Mouse (Mus musculus): ENCODE data around the gene Igsf8. TPM values are rescaled to one million over a fixed set of nuclear protein-coding genes. Genes with fewer than 3 reads are reported as not detected.

Gene Igsf8
- polyA plus RNA-seq, 1 experiment: 25.4 TPM

GRCm38 (mm10) chr1:172357550-172357949 is 96.1 kb downstream of the Igsf8 start:
- peak; percentile 97 for TF ChIP-seq CTCF (IDR thresholded peaks at IDR 0.05; ENCODE audit: control insufficient read depth, insufficient read depth, low read length)
- no peak for TF ChIP-seq POLR2A (IDR thresholded peaks at IDR 0.05; ENCODE audit: borderline replicate concordance, control insufficient read depth, low read depth, low read length)
- Histone ChIP-seq H3K27ac (ENCODE audit: control insufficient read depth, insufficient read depth, low read depth, low read length, poor library complexity) (no peak overlapping the region), H3K4me1 (ENCODE audit: control insufficient read depth, insufficient read depth, low read length) (peaks cover 8% of the 10 kb centered on the region; the same call in 1 of the 2 replicates), H3K4me3 (replicated peaks; ENCODE audit: control insufficient read depth, low read depth, low read length) (no peak overlapping the region)
- 3% methylated on average over 1 of the region's 1 CpGs for WGBS

GRCm38 (mm10) chr1:172358341-172358740 is 96.9 kb downstream of the Igsf8 start:
- Histone ChIP-seq H3K4me3 (replicated peaks; ENCODE audit: control insufficient read depth, low read depth, low read length) (no peak overlapping the region), H3K27ac (ENCODE audit: control insufficient read depth, insufficient read depth, low read depth, low read length, poor library complexity) (no peak overlapping the region), H3K4me1 (ENCODE audit: control insufficient read depth, insufficient read depth, low read length) (peaks cover 3% of the 10 kb centered on the region; the same call in 1 of the 2 replicates)
- TF ChIP-seq CTCF (IDR thresholded peaks at IDR 0.05; ENCODE audit: control insufficient read depth, insufficient read depth, low read length) (no peak), POLR2A (IDR thresholded peaks at IDR 0.05; ENCODE audit: borderline replicate concordance, control insufficient read depth, low read depth, low read length) (no peak)
- WGBS: 72% methylated on average over 10 of the region's 10 CpGs

- TF ChIP-seq CTCF (IDR thresholded peaks at IDR 0.05; ENCODE audit: control insufficient read depth, insufficient read depth, low read length): peak; percentile 68
- no peak for TF ChIP-seq POLR2A (IDR thresholded peaks at IDR 0.05; ENCODE audit: borderline replicate concordance, control insufficient read depth, low read depth, low read length)
- H3K27ac ChIP-seq (ENCODE audit: control insufficient read depth, insufficient read depth, low read depth, low read length, poor library complexity): no peak overlapping the region
- H3K4me3 ChIP-seq (replicated peaks; ENCODE audit: control insufficient read depth, low read depth, low read length): no peak overlapping the region
- WGBS: 16% methylated on average over 6 of the region's 6 CpGs
- H3K4me1 ChIP-seq (ENCODE audit: control insufficient read depth, insufficient read depth, low read length): no peaks in the 10 kb centered on the region; the same call in 1 of the 2 replicates
These were observed 103.2 kb downstream of the Igsf8 start for GRCm38 (mm10) chr1:172364684-172365083.

- Histone ChIP-seq H3K27ac (ENCODE audit: control insufficient read depth, insufficient read depth, low read depth, low read length, poor library complexity) (no peak overlapping the region), H3K4me3 (replicated peaks; ENCODE audit: control insufficient read depth, low read depth, low read length) (no peak overlapping the region)
- WGBS: 31% methylated on average over 23 of the region's 23 CpGs
These were observed 107.5 kb downstream of the Igsf8 start for GRCm38 (mm10) chr1:172368768-172369418.

More at GRCm38 (mm10) chr1:172368768-172369418, 107.5 kb downstream of the Igsf8 start:
- peak; percentile 43; the same call in 1 of the 2 replicates for TF ChIP-seq CTCF (IDR thresholded peaks at IDR 0.05; ENCODE audit: control insufficient read depth, insufficient read depth, low read length)
- TF ChIP-seq POLR2A (IDR thresholded peaks at IDR 0.05; ENCODE audit: borderline replicate concordance, control insufficient read depth, low read depth, low read length): no peak
- no peaks in the 10 kb centered on the region; the same call in 1 of the 2 replicates for H3K4me1 ChIP-seq (ENCODE audit: control insufficient read depth, insufficient read depth, low read length)

Other genes starting within 250 kb of the Igsf8 start
- 1.8 and 2.2 TPM in 2 replicates for gene Vangl2, start 233.2 kb upstream of the Igsf8 start, polyA plus RNA-seq (2011; ENCODE audit: insufficient read depth, insufficient read length, low replicate concordance, missing spikeins)
- not detected in 2 replicates for gene Nhlh1, start 204.1 kb upstream of the Igsf8 start, polyA plus RNA-seq (2011; ENCODE audit: insufficient read depth, insufficient read length, low replicate concordance, missing spikeins)
- 35.1 and 45.8 TPM in 2 replicates for gene Copa, start 179.1 kb upstream of the Igsf8 start, polyA plus RNA-seq (2011; ENCODE audit: insufficient read depth, insufficient read length, low replicate concordance, missing spikeins)
- gene Ncstn, start 178.8 kb upstream of the Igsf8 start, polyA plus RNA-seq (2011; ENCODE audit: insufficient read depth, insufficient read length, low replicate concordance, missing spikeins): 15.7 and 47.9 TPM in 2 replicates
- 32.8 TPM in 2 replicates for gene Pex19, start 134.9 kb upstream of the Igsf8 start, polyA plus RNA-seq (2011; ENCODE audit: insufficient read depth, insufficient read length, low replicate concordance, missing spikeins)
- gene Dcaf8, start 113.6 kb upstream of the Igsf8 start, polyA plus RNA-seq (2011; ENCODE audit: insufficient read depth, insufficient read length, low replicate concordance, missing spikeins): 56.2 and 72.7 TPM in 2 replicates
- gene Pea15a, start 54.8 kb upstream of the Igsf8 start, polyA plus RNA-seq (2011; ENCODE audit: insufficient read depth, insufficient read length, low replicate concordance, missing spikeins): 12.7 and 28.0 TPM in 2 replicates
- 2.8 TPM in 1 of 2 replicates, not detected in the other for gene Casq1, start 41.8 kb upstream of the Igsf8 start, polyA plus RNA-seq (2011; ENCODE audit: insufficient read depth, insufficient read length, low replicate concordance, missing spikeins)
- gene Atp1a4, start 3.2 kb upstream of the Igsf8 start, polyA plus RNA-seq (2011; ENCODE audit: insufficient read depth, insufficient read length, low replicate concordance, missing spikeins): not detected in 2 replicates
- gene Atp1a2, start 36.4 kb downstream of the Igsf8 start, polyA plus RNA-seq (2011; ENCODE audit: insufficient read depth, insufficient read length, low replicate concordance, missing spikeins): 2.9 and 5.7 TPM in 2 replicates
- gene Kcnj9, start 67.7 kb downstream of the Igsf8 start, polyA plus RNA-seq (2011; ENCODE audit: insufficient read depth, insufficient read length, low replicate concordance, missing spikeins): 1.2 TPM in 1 of 2 replicates, not detected in the other
- gene Kcnj10, start 79.6 kb downstream of the Igsf8 start, polyA plus RNA-seq (2011; ENCODE audit: insufficient read depth, insufficient read length, low replicate concordance, missing spikeins): 1.0 and 2.3 TPM in 2 replicates
- 5.2 and 8.8 TPM in 2 replicates for gene Pigm, start 114.9 kb downstream of the Igsf8 start, polyA plus RNA-seq (2011; ENCODE audit: insufficient read depth, insufficient read length, low replicate concordance, missing spikeins)
- 1.7 and 5.4 TPM in 2 replicates for gene Slamf9, start 213.7 kb downstream of the Igsf8 start, polyA plus RNA-seq (2011; ENCODE audit: insufficient read depth, insufficient read length, low replicate concordance, missing spikeins)
- 3.1 and 3.7 TPM in 2 replicates for gene Igsf9, start 220.1 kb downstream of the Igsf8 start, polyA plus RNA-seq (2011; ENCODE audit: insufficient read depth, insufficient read length, low replicate concordance, missing spikeins)
- gene Tagln2, start 238.4 kb downstream of the Igsf8 start, polyA plus RNA-seq (2011; ENCODE audit: insufficient read depth, insufficient read length, low replicate concordance, missing spikeins): 66.2 and 153 TPM in 2 replicates